11 mouse cellular contexts compared by ENCODE assay signal in the genomic region with DNA sequence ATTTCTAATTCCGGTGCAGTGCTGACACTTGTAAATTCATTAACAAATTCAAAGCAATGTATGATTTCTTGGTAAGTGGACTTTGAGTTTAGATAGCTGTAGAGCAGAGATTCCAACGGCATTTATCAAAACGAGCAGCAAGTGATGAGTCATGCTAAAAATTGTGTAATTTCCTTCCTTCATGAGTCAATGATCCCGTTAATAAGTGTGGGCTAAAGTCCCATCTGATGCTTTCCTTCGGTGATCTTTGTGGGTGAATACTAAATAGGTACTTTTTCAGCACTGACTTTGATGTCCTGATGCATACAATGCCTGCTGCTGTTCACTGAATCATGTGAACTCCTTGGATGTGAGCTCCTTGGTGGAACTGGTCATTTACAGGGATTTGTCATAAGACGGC.
DNase-seq lines count a peak whose midpoint lies in the region; ATAC-seq lines count a peak whose summit lies in the region.
"Had no signal": no experiment of that assay in that cellular context is flagged by ENCODE, and none has a peak within 500 bp of the region (broad histone marks: within the 10 kb centered on the region; RNA-seq: fewer than 3 reads in every experiment).

No protein-coding gene starts in this region.

- no peaks in the 10 kb centered on the region for H3K27me3 ChIP-seq in heart, embryonic 12.5 days (replicated peaks)
- H3K27me3 ChIP-seq in intestine, embryonic 16.5 days (replicated peaks; ENCODE audit: control insufficient read depth, insufficient read depth, low read length): no peaks in the 10 kb centered on the region
- no peaks in the 10 kb centered on the region for H3K27me3 ChIP-seq in forebrain, embryonic 11.5 days (ENCODE audit: control insufficient read depth, insufficient read depth, low read length)
- H3K27me3 ChIP-seq: forebrain, embryonic 12.5 days had no signal

- H3K36me3 ChIP-seq in heart, embryonic 12.5 days: no peaks in the 10 kb centered on the region
- no peaks in the 10 kb centered on the region for H3K36me3 ChIP-seq in intestine, embryonic 16.5 days (ENCODE audit: control insufficient read depth, insufficient read depth, low read length)
- H3K36me3 ChIP-seq in forebrain, embryonic 11.5 days (ENCODE audit: control insufficient read depth, insufficient read depth, low read length): no peaks in the 10 kb centered on the region
- H3K36me3 ChIP-seq: forebrain, embryonic 12.5 days had no signal

- H3K9me3 ChIP-seq in heart, embryonic 12.5 days (replicated peaks): no peaks in the 10 kb centered on the region
- no peaks in the 10 kb centered on the region for H3K9me3 ChIP-seq in intestine, embryonic 16.5 days (ENCODE audit: control insufficient read depth, low read length)
- no peaks in the 10 kb centered on the region for H3K9me3 ChIP-seq in forebrain, embryonic 11.5 days (ENCODE audit: control insufficient read depth, low read length)
- H3K9me3 ChIP-seq: forebrain, embryonic 12.5 days had no signal

- H3K27ac ChIP-seq in heart, embryonic 12.5 days (ENCODE audit: poor library complexity, severe bottlenecking): no peak overlapping the region
- peak overlapping the region; percentile 69; the same call in 1 of the 2 replicates for H3K27ac ChIP-seq in intestine, embryonic 16.5 days (ENCODE audit: low read length)
- H3K27ac ChIP-seq in forebrain, embryonic 11.5 days (ENCODE audit: low read depth, low read length): no peak overlapping the region
- H3K27ac ChIP-seq: forebrain, embryonic 12.5 days; heart, adult 2 months; liver, embryonic 14.5 days had no signal

- no peak overlapping the region for H3K9ac ChIP-seq in heart, embryonic 12.5 days
- no peak overlapping the region for H3K9ac ChIP-seq in intestine, embryonic 16.5 days (ENCODE audit: low read depth, low read length)
- no peak overlapping the region for H3K9ac ChIP-seq in forebrain, embryonic 11.5 days (ENCODE audit: low read length)
- H3K9ac ChIP-seq: forebrain, embryonic 12.5 days; liver, embryonic 14.5 days had no signal

- 58% methylated on average over 6 of the region's 6 CpGs for WGBS in heart, embryonic 12.5 days
- 44% methylated on average over 6 of the region's 6 CpGs for WGBS in intestine, embryonic 16.5 days
- WGBS in forebrain, embryonic 11.5 days: 81% methylated on average over 6 of the region's 6 CpGs

- no peak overlapping the region for H3K4me3 ChIP-seq in heart, embryonic 12.5 days
- H3K4me3 ChIP-seq in intestine, embryonic 16.5 days (ENCODE audit: low read length): no peak overlapping the region
- H3K4me3 ChIP-seq in forebrain, embryonic 11.5 days (ENCODE audit: low read depth, low read length): no peak overlapping the region
- H3K4me3 ChIP-seq: forebrain, embryonic 12.5 days; heart, adult 2 months had no signal

- H3K4me2 ChIP-seq in heart, embryonic 12.5 days: no peak overlapping the region
- H3K4me2 ChIP-seq in intestine, embryonic 16.5 days (ENCODE audit: low read depth, low read length): no peak overlapping the region
- no peak overlapping the region for H3K4me2 ChIP-seq in forebrain, embryonic 11.5 days (ENCODE audit: low read depth, low read length, severe bottlenecking)
- H3K4me2 ChIP-seq: forebrain, embryonic 12.5 days had no signal

- no peak for ATAC-seq in heart, embryonic 12.5 days (ENCODE audit: insufficient number of reproducible peaks, low FRiP score)
- peak; percentile 93 for ATAC-seq in intestine, embryonic 16.5 days
- no peak for ATAC-seq in forebrain, embryonic 11.5 days (replicated peaks; ENCODE audit: low FRiP score)

- no peaks in the 10 kb centered on the region for H3K4me1 ChIP-seq in heart, embryonic 12.5 days (replicated peaks)
- no peaks in the 10 kb centered on the region for H3K4me1 ChIP-seq in intestine, embryonic 16.5 days (ENCODE audit: control insufficient read depth, insufficient read depth, low read length)
- no peaks in the 10 kb centered on the region for H3K4me1 ChIP-seq in forebrain, embryonic 11.5 days (replicated peaks; ENCODE audit: control insufficient read depth, insufficient read depth, low read length)
- H3K4me1 ChIP-seq: forebrain, embryonic 12.5 days had no signal

- DNase-seq in heart, adult 18-20 months: peak; percentile 18 to 31
- DNase-seq in 3134 (ENCODE audit: extremely low read depth, insufficient read length, low spot score) (peak; percentile 25), NIH3T3 (ENCODE audit: low read depth) (peak; percentile 88)
- no peak for DNase-seq in forebrain, embryonic 11.5 days (ENCODE audit: low spot score)
- no peak for DNase-seq in B cell, adult 2 months
- DNase-seq in yolk sac, embryonic 10.5 days (ENCODE audit: low spot score): no peak

Comparison
In these comparisons a context has a peak if more than half of its experiments do, and no peak if none do; other contexts are left out.
1. DNase-seq: peak in heart, adult 18-20 months (2 of 2), 3134 (single experiment) and NIH3T3 (single experiment); none in forebrain, embryonic 11.5 days (single experiment), B cell, adult 2 months (0 of 2) and yolk sac, embryonic 10.5 days (single experiment).